Mouse (Mus musculus) stomach, embryonic 16.5 days (tissue): ENCODE results near the gene Eif2b4. TPM values are rescaled to one million over a fixed set of nuclear protein-coding genes. Genes with fewer than 3 reads are reported as not detected.
A peak's percentile ranks its signal among the peaks of the same experiment; 100 is the strongest.

ENCODE experiments used
- ATAC-seq: fragments of 200-750 bp; cut with Nextera tagmentation; 2 replicates; pipeline ENCODE4 v1.8.0; 2017; ENCODE audit warnings: moderate number of reproducible peaks, moderate TSS enrichment; ENCODE audit not compliant: insufficient read depth, low FRiP score
- H3K27ac ChIP-seq: fragments of 300-500 bp; sonication (generic); 2 replicates; pipeline ENCODE4 v1.5.1; 2014; ENCODE audit warnings: low read length
- H3K27me3 ChIP-seq: fragments of 300-500 bp; sonication (generic); 2 replicates; pipeline ENCODE4 v1.6.1; 2014; ENCODE audit warnings: low read length, control low read depth, mixed read lengths; ENCODE audit not compliant: control insufficient read depth, insufficient read depth
- H3K36me3 ChIP-seq: fragments of 300-500 bp; sonication (generic); 2 replicates; pipeline ENCODE4 v1.6.1; 2014; ENCODE audit warnings: low read length; ENCODE audit not compliant: control insufficient read depth, insufficient read depth
- H3K4me1 ChIP-seq: fragments of 300-500 bp; sonication (generic); 2 replicates; pipeline ENCODE4 v1.6.1; 2014; ENCODE audit warnings: low read length, control low read depth, mixed read lengths; ENCODE audit not compliant: control insufficient read depth, insufficient read depth
- H3K4me2 ChIP-seq: fragments of 300-500 bp; sonication (generic); 2 replicates; pipeline ENCODE4 v1.6.1; 2014; ENCODE audit warnings: low read depth, low read length, mixed read lengths
- H3K4me3 ChIP-seq: fragments of 300-500 bp; sonication (generic); replicated peaks from 2 replicates; pipeline ENCODE4 v1.5.1; 2014; ENCODE audit warnings: mild to moderate bottlenecking, low read length
- H3K9ac ChIP-seq: fragments of 300-500 bp; sonication (generic); 2 replicates; pipeline ENCODE4 v1.6.1; 2014; ENCODE audit warnings: low read length
- H3K9me3 ChIP-seq: fragments of 300-500 bp; sonication (generic); replicated peaks from 2 replicates; pipeline ENCODE4 v1.6.1; 2016; ENCODE audit warnings: low read length, control low read depth; ENCODE audit not compliant: control insufficient read depth
- WGBS: fragments of 180-500 bp; shearing (Covaris S2); extraction: QIAGEN DNeasy Blood & Tissue Kit; methylation state at CpG from one replicate; pipeline ENCODE4 v1.1.7; 2014; 5-methylcytosine and 5-hydroxymethylcytosine counted together
- polyA plus RNA-seq: library from polyadenylated mRNA; unstranded; fragments of >200 nt; fragmentation: Nextera tagmentation; extraction: Ambion mirVana; gene quantifications from 2 replicates; pipeline ENCODE4 v1.2.1, GENCODE M21; 2015

Gene Eif2b4
- polyA plus RNA-seq, 1 experiment from 2014 or later, result 66.7 TPM

- Histone ChIP-seq H3K36me3 (peaks cover 41% of the 10 kb centered on the region), H3K4me3 (peak overlapping the region; percentile 97), H3K4me2 (peak overlapping the region; percentile 79), H3K9me3 (no peaks in the 10 kb centered on the region), H3K4me1 (peaks cover 21% of the 10 kb centered on the region), H3K9ac (no peak overlapping the region), H3K27ac (no peak overlapping the region), H3K27me3 (no peaks in the 10 kb centered on the region)
- WGBS, result 87% methylated on average over 16 of the region's 16 CpGs
- no peak for ATAC-seq
Observed at GRCm38 (mm10) chr5:31194486-31195485, 1.6 kb upstream of the Eif2b4 start.

GRCm38 (mm10) chr5:31193631-31194281 is 526 bp upstream of the Eif2b4 start:
- Histone ChIP-seq H3K36me3 (peaks cover 38% of the 10 kb centered on the region), H3K9me3 (no peaks in the 10 kb centered on the region), H3K4me3 (peak overlapping the region; percentile 97), H3K27ac (peak overlapping the region; percentile 86), H3K4me1 (peaks cover 21% of the 10 kb centered on the region), H3K27me3 (no peaks in the 10 kb centered on the region), H3K4me2 (peak overlapping the region; percentile 79), H3K9ac (peak overlapping the region; percentile 95)
- no peak for ATAC-seq
- 10% methylated on average over 25 of the region's 25 CpGs for WGBS

GRCm38 (mm10) chr5:31192045-31192938 is 938 bp downstream of the Eif2b4 start:
- H3K4me3 ChIP-seq, result peak overlapping the region; percentile 97
- peak; percentile 55 for ATAC-seq
- peak overlapping the region; percentile 80 for H3K9ac ChIP-seq
- H3K27me3 ChIP-seq, result no peaks in the 10 kb centered on the region
- WGBS, result 11% methylated on average over 42 of the region's 42 CpGs
- H3K36me3 ChIP-seq, result peaks cover 37% of the 10 kb centered on the region
- peaks cover 21% of the 10 kb centered on the region for H3K4me1 ChIP-seq
- no peaks in the 10 kb centered on the region for H3K9me3 ChIP-seq
- peak overlapping the region; percentile 78 for H3K4me2 ChIP-seq
- peak overlapping the region; percentile 85 for H3K27ac ChIP-seq

- H3K4me1 ChIP-seq, result peaks cover 21% of the 10 kb centered on the region
- no peaks in the 10 kb centered on the region for H3K9me3 ChIP-seq
- H3K27ac ChIP-seq, result no peak overlapping the region
- no peaks in the 10 kb centered on the region for H3K27me3 ChIP-seq
- no peak overlapping the region for H3K4me3 ChIP-seq
- no peak for ATAC-seq
- peaks cover 25% of the 10 kb centered on the region for H3K36me3 ChIP-seq
- no peak overlapping the region for H3K4me2 ChIP-seq
- 87% methylated on average over 9 of the region's 9 CpGs for WGBS
- H3K9ac ChIP-seq, result no peak overlapping the region
Observed at GRCm38 (mm10) chr5:31190201-31190600, 3.0 kb downstream of the Eif2b4 start.

- Histone ChIP-seq H3K4me3 (no peak overlapping the region), H3K27me3 (no peaks in the 10 kb centered on the region), H3K27ac (no peak overlapping the region), H3K9ac (no peak overlapping the region), H3K9me3 (no peaks in the 10 kb centered on the region), H3K36me3 (peaks cover 25% of the 10 kb centered on the region), H3K4me2 (no peak overlapping the region), H3K4me1 (0 out of 2 replicates have a peak, but pooled peaks cover 10% of the 10 kb centered on the region)
- ATAC-seq, result no peak
- WGBS, result 71% methylated on average over 4 of the region's 4 CpGs
Observed at GRCm38 (mm10) chr5:31188223-31188840, 4.9 kb downstream of the Eif2b4 start.

- no peaks in the 10 kb centered on the region for H3K9me3 ChIP-seq
- H3K4me1 ChIP-seq, result 0 out of 2 replicates have a peak, but pooled peaks cover 3% of the 10 kb centered on the region
- 49% methylated on average over 4 of the region's 4 CpGs for WGBS
- no peak overlapping the region for H3K27ac ChIP-seq
- H3K36me3 ChIP-seq, result peaks cover 14% of the 10 kb centered on the region; the same call in 1 of the 2 replicates
- no peak overlapping the region for H3K4me3 ChIP-seq
- no peak overlapping the region for H3K9ac ChIP-seq
- H3K27me3 ChIP-seq, result no peaks in the 10 kb centered on the region
- no peak overlapping the region for H3K4me2 ChIP-seq
- ATAC-seq, result no peak
Observed at GRCm38 (mm10) chr5:31183678-31184077, 9.6 kb downstream of the Eif2b4 start.

GRCm38 (mm10) chr5:31181183-31181770 is 12.0 kb downstream of the Eif2b4 start:
- no peaks in the 10 kb centered on the region for H3K36me3 ChIP-seq
- 0 out of 2 replicates have a peak, but pooled peaks cover 3% of the 10 kb centered on the region for H3K4me1 ChIP-seq
- no peak overlapping the region; the same call in 1 of the 2 replicates for H3K4me3 ChIP-seq
- ATAC-seq, result no peak
- H3K4me2 ChIP-seq, result peak overlapping the region; percentile 51; the same call in 1 of the 2 replicates
- H3K27me3 ChIP-seq, result no peaks in the 10 kb centered on the region
- WGBS, result 90% methylated on average over 9 of the region's 9 CpGs
- H3K9ac ChIP-seq, result no peak overlapping the region
- H3K9me3 ChIP-seq, result no peaks in the 10 kb centered on the region
- no peak overlapping the region for H3K27ac ChIP-seq
